Mouse (Mus musculus) lung, postnatal 0 days (tissue): ENCODE data around the gene Arl6ip1.
A peak's percentile ranks its signal among the peaks of the same experiment; 100 is the strongest.

Experiments used
- CTCF ChIP-seq: IDR thresholded peaks from 2 replicates; pipeline ENCODE4 v1.5.1; 2016; ENCODE audit warnings: antibody characterized with exemption, mild to moderate bottlenecking
- EP300 ChIP-seq: IDR thresholded peaks from 2 replicates; pipeline ENCODE4 v1.6.1; 2016; ENCODE audit warnings: antibody characterized with exemption, mild to moderate bottlenecking, control low read depth

DNA sequence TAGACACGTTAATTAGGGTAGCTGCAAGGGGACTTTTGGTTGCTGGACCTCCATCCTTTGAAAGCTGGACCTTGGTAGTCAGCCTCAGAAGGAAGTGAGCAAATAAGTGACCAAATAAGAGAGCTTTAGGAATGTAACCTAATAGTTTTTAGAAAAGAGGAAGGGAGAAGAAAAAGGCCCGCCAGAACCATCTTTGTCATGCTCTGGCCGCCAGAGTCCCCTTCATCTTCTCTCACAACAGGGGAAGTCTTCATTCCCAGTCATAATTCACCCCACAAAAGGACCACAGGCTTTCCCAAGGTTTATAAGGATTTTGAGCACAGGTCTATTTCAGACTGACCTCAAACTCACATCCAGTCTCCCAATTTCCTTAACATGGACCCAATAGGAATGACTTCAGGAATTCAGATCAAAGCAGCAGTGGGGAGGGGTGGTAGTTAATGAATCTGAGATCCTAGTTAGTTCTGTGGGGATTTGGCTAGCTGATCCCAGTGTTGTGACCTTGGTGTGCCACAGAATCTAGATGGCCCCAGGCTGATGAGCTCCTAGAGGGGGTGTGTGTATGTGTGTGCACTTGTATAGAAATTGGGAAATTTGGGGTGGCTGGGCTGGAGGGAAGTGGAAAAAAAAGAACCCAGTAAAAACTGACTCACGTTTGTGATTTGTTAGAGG lies 11.8 kb downstream of the Arl6ip1 start:
- no peak for TF ChIP-seq CTCF
- 0 out of 2 replicates have a peak, but pooled peaks have one; percentile 10 for TF ChIP-seq EP300
